In genomic region chr5:137641054-137641453, GRCm38 (mm10) we compare ENCODE assay signal across 7 mouse cellular contexts. TPM values are rescaled to one million over a fixed set of nuclear protein-coding genes. Genes with fewer than 3 reads are reported as not detected.
DNase-seq lines count a peak whose midpoint lies in the region; ATAC-seq and TF ChIP-seq lines count a peak whose summit lies in the region.

Gene Sap25, plus strand, starts transcription at chr5:137641334.

- no peak for ATAC-seq in midbrain, embryonic 11.5 days (ENCODE audit: low FRiP score)
- no peak for ATAC-seq in kidney, embryonic 14.5 days (ENCODE audit: low FRiP score, low TSS enrichment)

- no peaks in the 10 kb centered on the region for H3K9me3 ChIP-seq in midbrain, embryonic 11.5 days (ENCODE audit: control insufficient read depth, low read length)
- H3K9me3 ChIP-seq in midbrain, embryonic 10.5 days (replicated peaks): no peaks in the 10 kb centered on the region
- no peaks in the 10 kb centered on the region for H3K9me3 ChIP-seq in kidney, embryonic 14.5 days (ENCODE audit: control insufficient read depth, low read length)

- DNase-seq in midbrain, embryonic 11.5 days (ENCODE audit: low spot score, missing footprints): peak; percentile 74
- no peak for DNase-seq in midbrain, embryonic 10.5 days (ENCODE audit: low spot score)
- peak; percentile 81 for DNase-seq in WW6 (ENCODE audit: low read depth, low spot score)
- DNase-seq in right cerebral cortex, postnatal 10 days (ENCODE audit: low spot score in 2 of 2): no peak
- no peak for DNase-seq in layer of hippocampus, adult 11-12 months (ENCODE audit: low spot score)

- peaks cover 24% of the 10 kb centered on the region for H3K27me3 ChIP-seq in midbrain, embryonic 11.5 days (ENCODE audit: control insufficient read depth, insufficient read depth, low read length)
- peaks cover 40% of the 10 kb centered on the region for H3K27me3 ChIP-seq in midbrain, embryonic 10.5 days (ENCODE audit: low read depth, poor library complexity, severe bottlenecking)
- H3K27me3 ChIP-seq in kidney, embryonic 14.5 days (ENCODE audit: control insufficient read depth, insufficient read depth, low read length): peaks cover 7% of the 10 kb centered on the region; the same call in 1 of the 2 replicates
- no peaks in the 10 kb centered on the region for H3K27me3 ChIP-seq in myocyte (ENCODE audit: control insufficient read depth, insufficient read depth, insufficient read length)

- no peak within 1 kb of the TSS for H3K4me2 ChIP-seq in midbrain, embryonic 11.5 days
- H3K4me2 ChIP-seq in kidney, embryonic 14.5 days (replicated peaks; ENCODE audit: low read depth, low read length): no peak within 1 kb of the TSS
- H3K4me2 ChIP-seq in myocyte (ENCODE audit: low read depth): no peak within 1 kb of the TSS

- TF ChIP-seq POLR2A in myocyte (IDR thresholded peaks at IDR 0.05; ENCODE audit: insufficient read length, low read depth): no peak

- H3K4me1 ChIP-seq in midbrain, embryonic 11.5 days (ENCODE audit: control insufficient read depth, insufficient read depth, low read length): 0 out of 2 replicates have a peak, but pooled peaks cover 2% of the 10 kb centered on the region
- peaks cover 17% of the 10 kb centered on the region for H3K4me1 ChIP-seq in midbrain, embryonic 10.5 days
- H3K4me1 ChIP-seq in kidney, embryonic 14.5 days (ENCODE audit: control insufficient read depth, insufficient read depth, low read length): peaks cover 10% of the 10 kb centered on the region; the same call in 1 of the 2 replicates

- no peaks in the 10 kb centered on the region for H3K79me2 ChIP-seq in myocyte (ENCODE audit: control insufficient read depth, insufficient read depth)

- H3K9ac ChIP-seq in midbrain, embryonic 11.5 days (ENCODE audit: low read length): no peak within 1 kb of the TSS
- H3K9ac ChIP-seq in kidney, embryonic 14.5 days (ENCODE audit: low read depth, low read length): no peak within 1 kb of the TSS

- H3K27ac ChIP-seq in midbrain, embryonic 11.5 days (ENCODE audit: low read depth, low read length): no peak within 1 kb of the TSS
- no peak within 1 kb of the TSS for H3K27ac ChIP-seq in midbrain, embryonic 10.5 days (replicated peaks)
- H3K27ac ChIP-seq in kidney, embryonic 14.5 days (ENCODE audit: low read depth, low read length): no peak within 1 kb of the TSS

- no peak within 1 kb of the TSS for H3ac ChIP-seq in myocyte (ENCODE audit: control insufficient read depth, insufficient read length)

- WGBS in midbrain, embryonic 11.5 days: 83% methylated on average over 19 of the region's 19 CpGs
- 89% methylated on average over 19 of the region's 19 CpGs for WGBS in midbrain, embryonic 10.5 days
- 91% methylated on average over 19 of the region's 19 CpGs for WGBS in kidney, embryonic 14.5 days

- no peak within 1 kb of the TSS for H3K4me3 ChIP-seq in midbrain, embryonic 11.5 days (ENCODE audit: low read depth, low read length)
- no peak within 1 kb of the TSS for H3K4me3 ChIP-seq in midbrain, embryonic 10.5 days
- no peak within 1 kb of the TSS for H3K4me3 ChIP-seq in kidney, embryonic 14.5 days (ENCODE audit: low read length)
- no peak within 1 kb of the TSS for H3K4me3 ChIP-seq in myocyte

- peaks cover 28% of the 10 kb centered on the region for H3K36me3 ChIP-seq in midbrain, embryonic 11.5 days (ENCODE audit: control insufficient read depth, insufficient read depth, low read length)
- H3K36me3 ChIP-seq in midbrain, embryonic 10.5 days: peaks cover 68% of the 10 kb centered on the region
- peaks cover 59% of the 10 kb centered on the region for H3K36me3 ChIP-seq in kidney, embryonic 14.5 days (ENCODE audit: control insufficient read depth, insufficient read depth, low read length)
- H3K36me3 ChIP-seq in myocyte (ENCODE audit: control insufficient read depth, insufficient read depth): peaks cover 8% of the 10 kb centered on the region

TF ChIP-seq in myocyte, 11 proteins besides CTCF, POLR2A, EP300 and RAD21:
- TF ChIP-seq TCF12 (IDR thresholded peaks at IDR 0.05; ENCODE audit: insufficient read depth, poor library complexity, severe bottlenecking) (no peak), POLR2AphosphoS2 (IDR thresholded peaks at IDR 0.05; ENCODE audit: insufficient read length, low read depth) (peak; percentile 50), REST (IDR thresholded peaks at IDR 0.05; ENCODE audit: insufficient read depth, insufficient read length) (no peak)

RNA-seq across cellular contexts. Expression of gene Sap25, which starts in this region (rescaled TPM):
- polyA plus RNA-seq in midbrain, embryonic 11.5 days (2014; fragmentation: Nextera tagmentation; extraction: Ambion mirVana): 4.5 and 6.8 TPM in 2 replicates
- polyA plus RNA-seq in midbrain, embryonic 10.5 days (2016; fragmentation: Nextera tagmentation; extraction: Ambion mirVana): 7.7 and 7.8 TPM in 2 replicates
- polyA plus RNA-seq in kidney, embryonic 14.5 days (2014; fragmentation: Nextera tagmentation; extraction: Ambion mirVana): 9.3 and 10.1 TPM in 2 replicates
- polyA plus RNA-seq in myocyte (2012; fragmentation: generic; extraction: Trizol): 4.6 TPM

Comparison
In these comparisons a context has a peak if more than half of its experiments do, and no peak if none do; other contexts are left out.
1. DNase-seq: peak in midbrain, embryonic 11.5 days (single experiment) and WW6 (single experiment); none in midbrain, embryonic 10.5 days (single experiment), right cerebral cortex, postnatal 10 days (0 of 2) and layer of hippocampus, adult 11-12 months (single experiment).